Mouse (Mus musculus) bone marrow, adult 2 months (tissue): ENCODE results near the gene Nr1d1.

ENCODE experiments used
- CTCF ChIP-seq: fragments of 200-500 bp; IDR thresholded peaks from 2 replicates; pipeline ENCODE4 v1.5.1; 2011; ENCODE audit warnings: low read length, control low read depth; ENCODE audit not compliant: control insufficient read depth, insufficient read depth
- POLR2A ChIP-seq: fragments of 200-500 bp; IDR thresholded peaks from 2 replicates; pipeline ENCODE4 v1.6.1; 2011; ENCODE audit warnings: low read depth, mild to moderate bottlenecking, control low read depth, low read length, borderline replicate concordance; ENCODE audit not compliant: control insufficient read depth

- TF ChIP-seq CTCF (no peak; the same call in 1 of the 2 replicates), POLR2A (peak; percentile 53; the same call in 1 of the 2 replicates)
Observed at GRCm38 (mm10) chr11:98783236-98783696, 8.1 kb upstream of the Nr1d1 start.
